Mouse (Mus musculus): Measurements from ENCODE around the gene Sipa1. TPM values are rescaled to one million over a fixed set of nuclear protein-coding genes. Genes with fewer than 3 reads are reported as not detected.

Sipa1 gene
- polyA plus RNA-seq, 1 experiment from 2014 or later, result 37.1 TPM

GRCm38 (mm10) chr19:5664669-5665257, 1.3 kb upstream of the Sipa1 start:
- Histone ChIP-seq H3K27ac (ENCODE audit: low read length) (no peak overlapping the region), H3K4me1 (ENCODE audit: insufficient read depth, low read length) (peaks cover 27% of the 10 kb centered on the region), H3K9me3 (ENCODE audit: low read length) (no peaks in the 10 kb centered on the region), H3K36me3 (ENCODE audit: insufficient read depth, low read length) (peaks cover 28% of the 10 kb centered on the region), H3K4me3 (ENCODE audit: low read length) (no peak overlapping the region), H3K27me3 (ENCODE audit: insufficient read depth, low read length) (no peaks in the 10 kb centered on the region), H3K4me2 (replicated peaks; ENCODE audit: low read depth, low read length) (no peak overlapping the region), H3K9ac (replicated peaks; ENCODE audit: low read length) (no peak overlapping the region)
- ATAC-seq (ENCODE audit: low FRiP score, low TSS enrichment), result no peak
- WGBS, result 95% methylated on average over 10 of the region's 10 CpGs

- no peak for ATAC-seq (ENCODE audit: low FRiP score, low TSS enrichment)
- WGBS, result 55% methylated on average over 8 of the region's 8 CpGs
- Histone ChIP-seq H3K4me1 (ENCODE audit: insufficient read depth, low read length) (peaks cover 31% of the 10 kb centered on the region), H3K27me3 (ENCODE audit: insufficient read depth, low read length) (no peaks in the 10 kb centered on the region), H3K36me3 (ENCODE audit: insufficient read depth, low read length) (peaks cover 36% of the 10 kb centered on the region), H3K9me3 (ENCODE audit: low read length) (no peaks in the 10 kb centered on the region), H3K4me2 (replicated peaks; ENCODE audit: low read depth, low read length) (peak overlapping the region; percentile 60), H3K4me3 (ENCODE audit: low read length) (peak overlapping the region; percentile 61), H3K9ac (replicated peaks; ENCODE audit: low read length) (peak overlapping the region; percentile 72), H3K27ac (ENCODE audit: low read length) (peak overlapping the region; percentile 92)
These were observed 1.2 kb downstream of the Sipa1 start for GRCm38 (mm10) chr19:5662310-5662709.

- H3K9me3 ChIP-seq (ENCODE audit: low read length), result no peaks in the 10 kb centered on the region
- no peak for ATAC-seq (ENCODE audit: low FRiP score, low TSS enrichment)
- H3K27ac ChIP-seq (ENCODE audit: low read length), result peak overlapping the region; percentile 92
- H3K27me3 ChIP-seq (ENCODE audit: insufficient read depth, low read length), result no peaks in the 10 kb centered on the region
- peak overlapping the region; percentile 44 for H3K9ac ChIP-seq (replicated peaks; ENCODE audit: low read length)
- peaks cover 25% of the 10 kb centered on the region for H3K36me3 ChIP-seq (ENCODE audit: insufficient read depth, low read length)
- H3K4me2 ChIP-seq (replicated peaks; ENCODE audit: low read depth, low read length), result peak overlapping the region; percentile 60
- H3K4me3 ChIP-seq (ENCODE audit: low read length), result peak overlapping the region; percentile 61
- WGBS, result 76% methylated on average over 16 of the region's 16 CpGs
- peaks cover 32% of the 10 kb centered on the region for H3K4me1 ChIP-seq (ENCODE audit: insufficient read depth, low read length)
These were observed 2.4 kb downstream of the Sipa1 start for GRCm38 (mm10) chr19:5660942-5661751.

GRCm38 (mm10) chr19:5654720-5655298, 8.7 kb downstream of the Sipa1 start:
- Histone ChIP-seq H3K4me2 (replicated peaks; ENCODE audit: low read depth, low read length) (peak overlapping the region; percentile 77), H3K9ac (replicated peaks; ENCODE audit: low read length) (peak overlapping the region; percentile 55), H3K27ac (ENCODE audit: low read length) (no peak overlapping the region), H3K4me1 (ENCODE audit: insufficient read depth, low read length) (peaks cover 17% of the 10 kb centered on the region), H3K9me3 (ENCODE audit: low read length) (no peaks in the 10 kb centered on the region), H3K4me3 (ENCODE audit: low read length) (peak overlapping the region; percentile 52), H3K27me3 (ENCODE audit: insufficient read depth, low read length) (no peaks in the 10 kb centered on the region), H3K36me3 (ENCODE audit: insufficient read depth, low read length) (peaks cover 28% of the 10 kb centered on the region)
- 12% methylated on average over 43 of the region's 43 CpGs for WGBS
- ATAC-seq (ENCODE audit: low FRiP score, low TSS enrichment), result no peak

GRCm38 (mm10) chr19:5653969-5654719, 9.4 kb downstream of the Sipa1 start:
- no peak overlapping the region for H3K27ac ChIP-seq (ENCODE audit: low read length)
- H3K27me3 ChIP-seq (ENCODE audit: insufficient read depth, low read length), result no peaks in the 10 kb centered on the region
- 12% methylated on average over 62 of the region's 62 CpGs for WGBS
- peaks cover 23% of the 10 kb centered on the region for H3K4me1 ChIP-seq (ENCODE audit: insufficient read depth, low read length)
- ATAC-seq (ENCODE audit: low FRiP score, low TSS enrichment), result peak; percentile 52
- H3K4me2 ChIP-seq (replicated peaks; ENCODE audit: low read depth, low read length), result peak overlapping the region; percentile 77
- H3K9me3 ChIP-seq (ENCODE audit: low read length), result no peaks in the 10 kb centered on the region
- H3K9ac ChIP-seq (replicated peaks; ENCODE audit: low read length), result peak overlapping the region; percentile 55
- peaks cover 28% of the 10 kb centered on the region for H3K36me3 ChIP-seq (ENCODE audit: insufficient read depth, low read length)
- H3K4me3 ChIP-seq (ENCODE audit: low read length), result peak overlapping the region; percentile 52

- Histone ChIP-seq H3K27ac (ENCODE audit: low read length) (no peak overlapping the region), H3K4me2 (replicated peaks; ENCODE audit: low read depth, low read length) (no peak overlapping the region), H3K9ac (replicated peaks; ENCODE audit: low read length) (no peak overlapping the region), H3K9me3 (ENCODE audit: low read length) (no peaks in the 10 kb centered on the region), H3K27me3 (ENCODE audit: insufficient read depth, low read length) (no peaks in the 10 kb centered on the region), H3K4me3 (ENCODE audit: low read length) (no peak overlapping the region), H3K36me3 (ENCODE audit: insufficient read depth, low read length) (peaks cover 22% of the 10 kb centered on the region), H3K4me1 (ENCODE audit: insufficient read depth, low read length) (peaks cover 31% of the 10 kb centered on the region)
- WGBS, result 77% methylated on average over 6 of the region's 6 CpGs
- no peak for ATAC-seq (ENCODE audit: low FRiP score, low TSS enrichment)
These were observed 10.9 kb downstream of the Sipa1 start for GRCm38 (mm10) chr19:5652570-5652969.

GRCm38 (mm10) chr19:5651502-5652274, 11.8 kb downstream of the Sipa1 start:
- no peak for ATAC-seq (ENCODE audit: low FRiP score, low TSS enrichment)
- WGBS, result 68% methylated on average over 12 of the region's 13 CpGs
- H3K9ac ChIP-seq (replicated peaks; ENCODE audit: low read length), result no peak overlapping the region
- no peak overlapping the region for H3K4me3 ChIP-seq (ENCODE audit: low read length)
- no peaks in the 10 kb centered on the region for H3K27me3 ChIP-seq (ENCODE audit: insufficient read depth, low read length)
- no peak overlapping the region for H3K4me2 ChIP-seq (replicated peaks; ENCODE audit: low read depth, low read length)
- H3K27ac ChIP-seq (ENCODE audit: low read length), result no peak overlapping the region
- no peaks in the 10 kb centered on the region for H3K9me3 ChIP-seq (ENCODE audit: low read length)
- H3K4me1 ChIP-seq (ENCODE audit: insufficient read depth, low read length), result peaks cover 28% of the 10 kb centered on the region
- H3K36me3 ChIP-seq (ENCODE audit: insufficient read depth, low read length), result peaks cover 28% of the 10 kb centered on the region

GRCm38 (mm10) chr19:5649298-5649741, 14.2 kb downstream of the Sipa1 start:
- Histone ChIP-seq H3K9ac (replicated peaks; ENCODE audit: low read length) (peak overlapping the region; percentile 29), H3K27me3 (ENCODE audit: insufficient read depth, low read length) (no peaks in the 10 kb centered on the region), H3K27ac (ENCODE audit: low read length) (peak overlapping the region; percentile 93), H3K36me3 (ENCODE audit: insufficient read depth, low read length) (peaks cover 49% of the 10 kb centered on the region), H3K4me2 (replicated peaks; ENCODE audit: low read depth, low read length) (peak overlapping the region; percentile 63), H3K9me3 (ENCODE audit: low read length) (no peaks in the 10 kb centered on the region), H3K4me1 (ENCODE audit: insufficient read depth, low read length) (peaks cover 20% of the 10 kb centered on the region), H3K4me3 (ENCODE audit: low read length) (peak overlapping the region; percentile 37)
- ATAC-seq (ENCODE audit: low FRiP score, low TSS enrichment), result peak; percentile 7; the same call in 1 of the 2 replicates
- WGBS, result 34% methylated on average over 6 of the region's 6 CpGs

Measured in kidney, embryonic 16.5 days (tissue).